Mouse (Mus musculus): Measurements from ENCODE around the gene Kif27.

GRCm38 (mm10) chr13:58402003-58402743, 43.3 kb upstream of the Kif27 start, which contains the start of gene Rmi1:
- TF ChIP-seq CTCF (IDR thresholded peaks at IDR 0.05; ENCODE audit: borderline replicate concordance, control insufficient read depth, extremely low read depth, insufficient read depth, low read length, poor library complexity) (no peak; the same call in 1 of the 2 replicates), POLR2A (IDR thresholded peaks at IDR 0.05; ENCODE audit: control insufficient read depth, extremely low read depth, insufficient read depth, low read length, poor library complexity) (peak; percentile 98)

Measured in thymus, adult 2 months (tissue).